Mouse (Mus musculus): ENCODE data around the gene Slc25a20.

DNA sequence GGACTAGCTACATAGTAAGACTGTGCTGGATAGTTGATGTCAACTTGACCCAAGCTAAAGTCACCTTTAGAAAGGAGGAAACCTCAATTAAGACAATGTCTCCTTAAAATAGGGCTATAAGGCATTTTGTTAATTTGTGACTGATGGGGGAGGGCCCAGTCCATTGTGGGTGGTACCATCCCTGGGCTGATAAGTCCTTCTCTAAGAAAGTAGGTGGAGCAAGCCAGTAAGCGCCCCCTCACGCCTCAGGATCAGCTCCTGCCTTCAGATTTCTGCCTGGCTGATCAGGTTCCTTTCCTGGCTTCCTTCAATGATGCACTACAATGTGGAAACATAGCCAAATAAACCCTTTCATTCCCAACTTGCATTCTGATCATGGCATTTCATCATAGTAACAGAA is 26.5 kb upstream of the Slc25a20 start:
- TF ChIP-seq POLR2A (IDR thresholded peaks at IDR 0.05; ENCODE audit: extremely low read depth, insufficient read depth, low read length), result no peak
- no peak for TF ChIP-seq CTCF (IDR thresholded peaks at IDR 0.05; ENCODE audit: extremely low read depth, insufficient read depth, low read length)
